Mouse (Mus musculus) CH12.LX (cell line): Measurements from ENCODE around the gene Kcnj6. TPM values are rescaled to one million over a fixed set of nuclear protein-coding genes. Genes with fewer than 3 reads are reported as not detected.

ENCODE experiments used
- DNase-seq: peaks from one replicate; pipeline ENCODE4 v3.0.0-alpha.2; 2013; ENCODE audit errors: extremely low read depth
- H3K27ac ChIP-seq: 2 replicates; pipeline ENCODE4 v1.5.1; 2012; ENCODE audit warnings: low read depth, mild to moderate bottlenecking, control low read depth, moderate library complexity; ENCODE audit not compliant: insufficient read depth
- H3K27me3 ChIP-seq: replicated peaks from 2 replicates; pipeline ENCODE3; 2012; ENCODE audit warnings: inconsistent platforms
- H3K36me3 ChIP-seq, 2 experiments: replicated peaks in 1 of 2; 2 replicates each; pipeline versions ENCODE3 to v1.6.1; 2012; ENCODE audit warnings: inconsistent platforms in 1 of 2, low read length in 1 of 2, mild to moderate bottlenecking in 1 of 2, mixed read lengths in 1 of 2, moderate library complexity in 1 of 2; ENCODE audit not compliant: control insufficient read depth in 1 of 2, insufficient read depth in 1 of 2
- H3K4me1 ChIP-seq, 2 experiments: 2 replicates each; pipeline ENCODE4 v1.6.1; 2012; ENCODE audit warnings: inconsistent platforms in 1 of 2, moderate library complexity in 1 of 2; ENCODE audit not compliant: insufficient read depth in 2 of 2, control insufficient read depth in 1 of 2
- H3K4me2 ChIP-seq: 2 replicates; pipeline ENCODE4 v1.6.1; 2012; ENCODE audit warnings: low read depth, mild to moderate bottlenecking, control low read depth; ENCODE audit not compliant: poor library complexity, insufficient read depth, severe bottlenecking
- H3K4me3 ChIP-seq, 3 experiments: fragments of 150-350 bp in 1 of 3; sonication (generic) in 1 of 3; replicated peaks in 1 of 3; 2 replicates each; pipeline versions ENCODE3 to v1.5.1; 2011 to 2012; ENCODE audit warnings: low read depth in 2 of 3, low read length in 2 of 3, mild to moderate bottlenecking in 2 of 3, moderate library complexity in 2 of 3, control low read depth in 1 of 3, improper control_type of control experiment in 1 of 3, inconsistent platforms in 1 of 3, mixed read lengths in 1 of 3; ENCODE audit not compliant: poor library complexity in 1 of 3
- H3K79me2 ChIP-seq: replicated peaks from 2 replicates; pipeline ENCODE4 v1.6.1; 2012; ENCODE audit warnings: mild to moderate bottlenecking, moderate library complexity; ENCODE audit not compliant: control insufficient read depth, poor library complexity, insufficient read depth, severe bottlenecking; ENCODE audit errors: extremely low read depth
- H3K9ac ChIP-seq: 2 replicates; pipeline ENCODE4 v1.6.1; 2012; ENCODE audit warnings: low read depth, mild to moderate bottlenecking, control low read depth, moderate library complexity; ENCODE audit not compliant: insufficient read depth
- H3K9me3 ChIP-seq: replicated peaks from 2 replicates; pipeline ENCODE3; 2012; ENCODE audit warnings: low read length, inconsistent platforms, mixed read lengths
- CTCF ChIP-seq, 2 experiments: IDR thresholded peaks in 1 of 2; conservative IDR thresholded peaks in 1 of 2; 2 replicates each; pipeline ENCODE4 v1.5.1; 2011 to 2012; ENCODE audit warnings: low read depth in 2 of 2, low read length in 2 of 2, improper control_type of control experiment in 1 of 2, inconsistent platforms in 1 of 2, mild to moderate bottlenecking in 1 of 2, moderate library complexity in 1 of 2
- E2F4 ChIP-seq: IDR thresholded peaks from 2 replicates; pipeline ENCODE4 v1.6.1; 2011; ENCODE audit warnings: low read depth, low read length, improper control_type of control experiment; ENCODE audit not compliant: insufficient replicate concordance
- EP300 ChIP-seq: IDR thresholded peaks from 2 replicates; pipeline ENCODE4 v1.6.1; 2011; ENCODE audit warnings: low read length, improper control_type of control experiment
- ETS1 ChIP-seq: conservative IDR thresholded peaks from 2 replicates; pipeline ENCODE4 v1.6.1; 2012; ENCODE audit warnings: low read depth, mild to moderate bottlenecking, inconsistent platforms, low read length, improper control_type of control experiment, moderate library complexity
- JUN ChIP-seq: IDR thresholded peaks from 2 replicates; pipeline ENCODE4 v1.6.1; 2011; ENCODE audit warnings: low read depth, mild to moderate bottlenecking, low read length, improper control_type of control experiment, moderate library complexity; ENCODE audit not compliant: insufficient read depth
- JUND ChIP-seq: conservative IDR thresholded peaks from 2 replicates; pipeline ENCODE4 v1.6.1; 2011; ENCODE audit warnings: low read depth, low read length, improper control_type of control experiment
- KAT2A ChIP-seq: IDR thresholded peaks from 2 replicates; pipeline ENCODE4 v1.6.1; 2012; ENCODE audit warnings: low read length, improper control_type of control experiment, inconsistent platforms; ENCODE audit not compliant: insufficient replicate concordance
- MEF2A ChIP-seq: IDR thresholded peaks from 2 replicates; pipeline ENCODE4 v1.6.1; 2014; ENCODE audit warnings: low read depth, mild to moderate bottlenecking, inconsistent platforms, low read length, improper control_type of control experiment, borderline replicate concordance
- MXI1 ChIP-seq: IDR thresholded peaks from 2 replicates; pipeline ENCODE4 v1.6.1; 2011; ENCODE audit warnings: mild to moderate bottlenecking, low read depth, low read length, improper control_type of control experiment
- MYC ChIP-seq: IDR thresholded peaks from 2 replicates; pipeline ENCODE4 v1.6.1; 2011; ENCODE audit warnings: low read depth, mild to moderate bottlenecking, improper control_type of control experiment, low read length
- NELFE ChIP-seq: IDR thresholded peaks from 2 replicates; pipeline ENCODE4 v1.6.1; 2011; ENCODE audit warnings: low read depth, low read length, improper control_type of control experiment
- TCF12 ChIP-seq: IDR thresholded peaks from 2 replicates; pipeline ENCODE4 v1.6.1; 2014; ENCODE audit warnings: low read depth, mild to moderate bottlenecking, inconsistent platforms, low read length, improper control_type of control experiment
- ZC3H11A ChIP-seq: IDR thresholded peaks from 2 replicates; pipeline ENCODE4 v1.6.1; 2012; ENCODE audit warnings: low read depth, mild to moderate bottlenecking, inconsistent platforms, low read length, improper control_type of control experiment
- ZKSCAN1 ChIP-seq: IDR thresholded peaks from 2 replicates; pipeline ENCODE4 v1.6.1; 2012; ENCODE audit warnings: low read depth, inconsistent platforms, low read length, improper control_type of control experiment, borderline replicate concordance
- ZNF384 ChIP-seq: IDR thresholded peaks from 2 replicates; pipeline ENCODE4 v1.6.1; 2012; ENCODE audit warnings: low read depth, low read length, improper control_type of control experiment, inconsistent platforms
- dilution Hi-C: fragments of 300-500 bp; cut with MboI; formaldehyde crosslinking; loops from 2 replicates; pipeline ENCODE4 v1.14.3; 2020; ENCODE audit warnings: low sequenced_read_pairs; ENCODE audit not compliant: extremely low pct_unique_long_range_greater_than_20kb, extremely low pct_ligation_motif_present
- in situ Hi-C: fragments of 300-500 bp; cut with MboI; formaldehyde crosslinking; loops from 3 replicates; pipeline ENCODE4 v1.14.3; 2019; ENCODE audit warnings: low sequenced_read_pairs, low pct_ligation_motif_present, low pct_unique_long_range_greater_than_20kb, mixed read lengths
- polyA plus RNA-seq: library from polyadenylated mRNA; unstranded; fragments of >175 nt; gene quantifications from 2 replicates; pipeline ENCODE4 v1.2.1, GENCODE M21; 2012; ENCODE audit warnings: low read depth; ENCODE audit not compliant: insufficient read length
- total RNA-seq, 2 experiments: library from RNA; depleted of rRNA; stranded (reverse); fragments of 300-350 nt in 1 of 2; fragments of >200 nt in 1 of 2; gene quantifications; 2 replicates each; pipeline ENCODE4 v1.2.3; 2012 to 2014

Gene Kcnj6
- total and polyA plus RNA-seq, 3 experiments, result not detected

DNA sequence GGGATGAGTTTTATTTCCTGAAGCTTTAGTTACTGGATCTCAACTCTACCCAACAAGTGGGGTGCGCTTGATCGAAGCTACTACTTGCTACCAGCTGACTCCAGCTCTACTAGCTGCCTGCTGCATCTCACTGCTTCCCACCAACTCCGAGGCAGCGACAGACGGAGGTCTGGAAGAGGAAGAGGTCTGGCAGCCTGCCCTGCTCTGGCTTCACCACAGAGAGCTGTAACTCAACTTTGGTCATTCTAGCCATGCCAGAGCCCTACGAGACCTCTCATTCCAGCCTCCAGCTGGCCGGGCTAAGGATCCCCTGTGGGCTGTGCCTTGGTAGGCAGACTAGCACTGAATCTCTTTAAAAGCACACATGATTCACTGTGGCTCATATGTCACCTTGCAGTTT is 132.4 kb downstream of the Kcnj6 start:
- no peaks in the 10 kb centered on the region for H3K79me2 ChIP-seq
- in situ Hi-C loops, result no loop called here
- no peak overlapping the region for H3K4me3 ChIP-seq
- dilution Hi-C loops, result no loop called here
- peaks cover 18% of the 10 kb centered on the region for H3K9me3 ChIP-seq
- no peak overlapping the region for H3K27ac ChIP-seq
- TF ChIP-seq ETS1 (no peak), TCF12 (no peak), ZKSCAN1 (no peak), MEF2A (no peak), ZC3H11A (no peak), NELFE (no peak), JUND (no peak), E2F4 (no peak), MYC (no peak), KAT2A (no peak), MXI1 (no peak), ZNF384 (no peak)
- peaks cover 33% of the 10 kb centered on the region for H3K27me3 ChIP-seq
- no peak overlapping the region for H3K9ac ChIP-seq
- no peak overlapping the region for H3K4me2 ChIP-seq
- H3K4me1 ChIP-seq, result peaks cover 7 to 8% of the 10 kb centered on the region in 2 experiments
- no peak for DNase-seq
- no peaks in the 10 kb centered on the region for H3K36me3 ChIP-seq

DNA sequence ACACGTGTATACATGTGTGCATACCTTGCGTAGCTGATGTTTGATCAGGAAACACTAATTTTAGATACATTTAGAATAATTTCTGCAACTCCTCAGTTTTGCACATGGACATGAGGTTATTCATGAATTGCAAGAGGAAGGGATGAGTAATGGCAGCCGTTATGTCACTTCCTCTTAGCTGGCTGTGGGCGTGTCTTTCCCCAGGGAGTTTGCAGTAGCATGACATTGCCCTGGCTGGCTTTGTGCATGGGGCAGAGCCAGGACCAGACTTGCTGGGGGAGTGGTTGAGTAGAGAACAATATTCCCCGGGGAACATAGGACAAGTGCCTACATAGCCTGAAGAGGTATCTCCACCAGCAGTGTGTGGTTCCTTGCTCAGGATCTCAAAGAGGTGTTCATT is 134.0 kb downstream of the Kcnj6 start:
- Histone ChIP-seq H3K9me3 (peaks cover 18% of the 10 kb centered on the region), H3K79me2 (no peaks in the 10 kb centered on the region), H3K27ac (no peak overlapping the region), H3K4me2 (no peak overlapping the region), H3K9ac (no peak overlapping the region), H3K27me3 (peaks cover 22% of the 10 kb centered on the region), H3K4me3 (no peak overlapping the region), H3K4me1 (peaks cover 7 to 8% of the 10 kb centered on the region in 2 experiments), H3K36me3 (no peaks in the 10 kb centered on the region)
- in situ Hi-C loops (no loop called here), dilution Hi-C loops (no loop called here)
- peak; percentile 87 for DNase-seq
- no peak for TF ChIP-seq CTCF (conservative IDR thresholded peaks at IDR 0.05 in 1 of 2, IDR thresholded peaks at IDR 0.05 in 1 of 2; ENCODE audit: low read depth in 2 of 2, low read length in 2 of 2)
- TF ChIP-seq ETS1, result peak; percentile 39; the same call in 1 of the 2 replicates
- 0 out of 2 replicates have a peak, but pooled peaks have one; percentile 21 for TF ChIP-seq MEF2A
- TF ChIP-seq ZC3H11A, result no peak
- TF ChIP-seq JUN, result peak; percentile 46
- TF ChIP-seq EP300, result peak; percentile 56; the same call in 1 of the 2 replicates
- TF ChIP-seq MXI1, result peak; percentile 40; the same call in 1 of the 2 replicates
